Mouse (Mus musculus): ENCODE results near the gene Elovl7.
A peak's percentile ranks its signal among the peaks of the same experiment; 100 is the strongest.

DNA sequence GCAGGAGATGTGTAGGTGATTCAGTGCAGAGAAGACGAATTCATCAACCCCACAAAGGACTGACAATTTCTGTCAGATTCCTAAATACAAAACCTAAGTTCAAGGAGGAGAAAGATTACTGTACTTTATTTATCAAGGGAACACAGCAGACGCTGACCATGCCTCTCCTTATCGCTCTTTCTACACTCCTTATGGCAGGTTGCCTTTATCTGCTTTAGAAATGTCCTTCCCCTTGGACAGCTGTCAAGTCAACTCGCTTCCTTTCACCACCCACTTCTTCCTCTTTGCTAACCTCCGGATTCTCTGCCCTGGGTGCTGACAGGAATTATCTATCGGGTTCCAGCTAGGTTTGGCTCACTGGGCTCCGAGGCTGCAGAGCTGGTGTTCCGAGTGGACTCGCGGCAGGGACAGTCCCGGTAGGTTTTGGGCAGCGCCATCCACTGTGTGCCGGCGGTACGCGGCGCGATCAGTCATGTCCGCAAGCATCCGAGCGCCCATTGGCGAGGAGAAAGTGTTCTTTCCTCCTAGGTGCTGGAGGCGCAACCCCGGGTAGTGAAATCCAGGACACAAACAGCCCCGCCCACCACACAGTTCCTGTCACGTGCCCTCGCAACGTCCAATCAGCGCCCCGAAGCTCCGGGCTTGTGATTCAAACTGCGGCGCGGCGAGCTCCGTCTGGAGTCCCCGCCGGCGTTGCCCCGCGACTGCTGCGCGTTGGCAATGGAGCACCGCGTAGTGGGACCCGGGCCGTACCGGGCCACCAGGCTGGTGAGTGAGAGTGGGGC, 101.7 kb downstream of the Elovl7 start, which contains the start of gene Depdc1b:
- peak; percentile 24; the same call in 1 of the 2 replicates for TF ChIP-seq POLR2A (IDR thresholded peaks at IDR 0.05; ENCODE audit: control insufficient read depth, low read depth, low read length)
- no peak for TF ChIP-seq CTCF (IDR thresholded peaks at IDR 0.05; ENCODE audit: control insufficient read depth, insufficient read depth, insufficient replicate concordance, low read depth, low read length)

All from testis, adult 2 months (tissue).